Mouse (Mus musculus) adrenal gland, adult 18-20 months (tissue): ENCODE measurements around the gene Igf1r. TPM values are rescaled to one million over a fixed set of nuclear protein-coding genes. Genes with fewer than 3 reads are reported as not detected.

Source experiments
- DNase-seq, 2 experiments: peaks; one replicate each; pipeline ENCODE4 v3.0.0; 2021 to 2022; ENCODE audit warnings: low spot score in 2 of 2
- total RNA-seq, 2 experiments: library from RNA; stranded (reverse); gene quantifications; 1 replicate in 1 of 2; 2 replicates in 1 of 2; pipeline ENCODE4 v1.2.3; 2021

Gene Igf1r
- total RNA-seq, 2 experiments from 2014 or later = 56.6 to 128 TPM

DNA sequence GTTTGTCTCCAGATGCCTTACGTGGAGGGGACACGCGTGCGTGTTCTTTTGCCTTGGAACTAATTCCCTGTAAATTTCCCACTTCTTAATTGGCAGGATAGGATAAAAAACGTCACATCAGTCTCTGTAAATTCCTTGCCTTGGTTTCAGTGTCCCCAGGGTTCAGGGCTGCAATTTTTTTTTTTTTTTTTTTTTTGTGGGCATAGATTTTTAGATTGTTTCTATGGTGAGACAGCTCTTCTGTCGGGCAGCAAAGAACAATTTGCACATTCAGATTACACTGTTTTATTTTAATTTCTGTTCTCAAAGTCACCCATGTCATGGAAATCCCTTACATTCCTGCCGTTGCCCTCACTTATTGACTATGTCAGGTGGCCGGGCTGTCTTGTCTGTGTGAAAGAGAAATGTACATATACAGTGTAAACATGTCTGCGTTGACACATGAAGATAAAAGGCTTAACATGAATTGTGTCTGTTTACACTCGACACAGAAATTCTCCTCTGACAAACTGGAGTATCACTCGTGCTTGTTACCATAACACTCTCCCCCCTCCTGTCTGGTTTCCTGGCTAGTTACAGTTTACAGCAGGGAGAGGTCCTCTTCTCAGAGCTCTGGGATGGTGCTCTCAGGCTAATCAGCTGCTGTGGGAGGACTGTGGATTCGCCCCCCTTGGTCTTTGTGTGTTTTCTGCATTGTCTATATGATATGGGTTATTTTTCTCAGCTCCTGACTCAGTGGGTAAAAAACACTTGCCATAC, 43.8 kb downstream of the Igf1r start:
- DNase-seq = no peak

DNA sequence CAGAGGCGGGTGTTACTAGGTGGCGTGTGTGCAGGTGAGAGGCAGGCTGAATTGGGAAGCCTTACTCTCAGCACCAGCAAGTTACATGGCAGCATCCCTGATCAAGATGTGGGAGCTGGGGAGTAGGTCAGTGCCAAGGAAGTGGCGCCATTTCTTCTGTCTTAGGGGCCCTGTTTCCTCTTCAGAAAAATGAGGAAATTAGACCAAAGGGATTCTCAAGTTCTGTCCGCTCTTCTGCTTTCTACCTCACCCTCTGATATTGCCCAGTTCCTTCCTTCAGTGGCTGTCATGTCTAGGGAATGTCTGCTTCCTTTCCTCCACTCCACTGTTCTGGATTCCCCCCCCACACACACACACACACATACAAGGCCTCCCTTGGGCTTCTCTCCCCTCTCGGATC, 48.6 kb downstream of the Igf1r start:
- DNase-seq = no peak

DNA sequence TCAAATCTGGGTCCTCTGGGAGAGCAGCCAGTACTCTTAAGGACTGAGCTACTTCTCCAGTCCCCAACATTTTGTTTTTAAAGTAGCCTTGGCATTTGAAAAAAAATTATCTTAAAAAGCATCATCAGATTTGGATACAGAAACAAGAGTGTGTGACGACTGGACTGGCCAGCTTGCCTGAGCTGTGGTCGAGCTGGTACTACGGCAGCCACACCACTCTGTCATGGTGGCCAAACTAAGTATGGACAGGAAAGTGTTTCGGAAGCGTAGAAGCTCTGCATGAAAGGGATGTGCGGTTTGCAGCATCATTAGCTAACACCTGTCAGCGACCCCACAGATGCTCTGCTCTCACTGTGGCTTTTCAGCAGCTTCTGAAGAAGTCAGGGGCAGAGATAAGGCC, 53.4 kb downstream of the Igf1r start:
- DNase-seq = no peak

DNA sequence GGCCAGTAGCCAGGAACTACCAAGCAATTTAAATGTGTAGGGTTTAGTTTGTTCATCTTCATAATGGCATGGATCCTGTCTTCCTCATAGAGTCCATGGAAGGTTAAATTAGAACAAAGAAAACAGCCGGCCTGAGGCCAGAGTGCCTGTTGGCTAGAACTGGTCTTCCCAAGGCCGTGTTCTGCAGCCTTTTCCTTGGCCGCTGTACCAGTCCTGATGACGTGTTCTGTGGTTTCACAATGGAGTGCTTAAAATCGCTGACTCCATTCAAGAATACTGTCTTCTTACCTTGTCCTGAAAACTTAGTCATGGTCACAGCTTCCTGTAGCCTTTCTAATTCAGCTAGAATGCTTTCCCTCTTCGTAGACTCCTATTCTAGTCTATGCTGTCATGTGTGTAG, 53.9 kb downstream of the Igf1r start:
- DNase-seq = peak in 1 of 2 experiments; percentile 62

DNA sequence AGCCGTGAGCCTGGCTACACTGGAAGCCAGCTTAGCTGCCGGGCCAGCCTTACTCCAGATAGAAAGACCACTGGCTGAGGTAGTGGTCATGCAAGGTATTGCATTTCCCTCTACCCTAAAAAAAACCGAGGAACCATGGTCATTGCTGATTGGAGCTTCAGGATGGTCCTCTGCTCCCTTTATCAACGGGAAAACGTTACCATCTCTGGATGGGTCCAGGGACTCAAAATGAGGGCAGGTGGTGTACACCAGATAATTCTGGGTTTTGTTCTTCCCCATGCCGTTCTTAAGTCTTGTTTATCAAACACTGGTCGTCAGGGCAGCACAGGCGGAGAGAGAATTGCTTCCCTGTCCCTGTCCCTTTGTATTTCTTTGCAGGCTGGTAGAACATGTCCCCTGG, 57.0 kb downstream of the Igf1r start:
- DNase-seq = no peak

DNA sequence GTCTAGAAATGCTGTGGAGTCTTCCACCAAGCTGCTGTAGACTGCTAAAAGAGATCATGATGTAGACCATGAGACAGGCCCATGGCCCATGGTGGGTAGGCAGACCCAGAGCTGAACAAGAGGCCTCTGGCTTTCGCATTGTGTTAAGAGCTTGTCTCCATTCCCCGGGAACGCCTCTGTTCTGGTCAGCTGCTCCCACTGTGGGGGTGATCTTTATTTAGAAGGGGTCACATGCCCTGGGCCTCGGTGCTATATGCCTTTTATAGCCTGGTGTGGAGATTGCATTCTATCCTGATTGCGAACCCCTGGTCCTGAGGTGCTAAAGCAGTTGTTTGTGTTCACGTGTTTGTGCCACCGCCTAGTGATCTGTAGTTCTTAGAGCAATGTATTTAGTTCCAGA, 57.5 kb downstream of the Igf1r start:
- no peak for DNase-seq

DNA sequence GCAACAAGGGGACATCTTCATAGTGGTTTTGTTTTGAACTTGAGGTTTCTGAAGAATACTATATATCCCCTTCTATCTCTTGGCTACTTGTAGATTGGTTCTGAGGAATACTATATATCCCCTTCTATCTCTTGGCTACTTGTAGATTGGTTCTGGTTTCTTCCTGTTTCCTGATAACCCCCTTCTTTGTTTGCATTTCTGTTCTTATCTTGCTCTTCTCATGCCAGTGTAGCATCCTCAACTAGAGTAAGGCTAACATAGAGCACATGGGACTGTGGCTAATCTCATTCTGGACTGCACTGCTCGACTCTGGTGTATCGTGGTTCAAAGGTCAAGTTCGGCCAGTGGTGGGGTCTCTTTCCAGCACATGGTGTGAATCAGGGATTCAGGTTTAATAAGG, 58.2 kb downstream of the Igf1r start:
- no peak for DNase-seq

DNA sequence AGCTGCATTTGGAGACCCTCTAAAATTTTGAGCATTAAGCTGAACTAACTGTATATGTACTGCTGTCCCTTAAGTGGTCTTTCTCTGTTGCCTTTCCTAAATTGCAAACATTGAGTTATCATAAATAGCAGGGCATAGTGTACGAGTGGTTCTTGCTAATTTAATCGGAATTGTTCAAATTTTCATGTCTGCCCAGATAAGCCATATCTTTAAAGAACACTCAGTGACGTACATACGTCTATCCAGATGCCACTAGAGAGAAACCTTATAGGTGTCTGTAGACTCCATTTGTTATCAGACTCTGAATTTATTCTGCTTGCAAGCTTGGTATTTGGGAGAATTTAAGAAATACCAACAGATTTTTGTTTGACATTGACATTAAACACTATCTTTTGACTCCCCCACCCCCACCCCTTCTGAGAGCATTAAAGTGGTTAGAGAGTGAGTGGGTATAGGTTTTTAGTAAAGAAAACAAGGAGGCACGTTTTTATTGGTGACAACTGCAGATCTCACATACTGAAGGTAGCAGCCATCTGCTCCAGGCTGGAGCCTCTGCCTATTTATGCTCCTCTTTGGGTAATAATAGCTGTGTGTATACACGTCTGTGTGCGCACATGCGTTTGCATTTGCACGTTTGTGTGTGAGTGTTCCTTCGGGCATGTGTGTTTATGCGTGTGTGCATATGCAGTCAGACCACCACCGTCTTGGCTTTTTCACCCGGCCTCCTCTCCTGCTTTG, 58.9 kb downstream of the Igf1r start:
- no peak for DNase-seq

DNA sequence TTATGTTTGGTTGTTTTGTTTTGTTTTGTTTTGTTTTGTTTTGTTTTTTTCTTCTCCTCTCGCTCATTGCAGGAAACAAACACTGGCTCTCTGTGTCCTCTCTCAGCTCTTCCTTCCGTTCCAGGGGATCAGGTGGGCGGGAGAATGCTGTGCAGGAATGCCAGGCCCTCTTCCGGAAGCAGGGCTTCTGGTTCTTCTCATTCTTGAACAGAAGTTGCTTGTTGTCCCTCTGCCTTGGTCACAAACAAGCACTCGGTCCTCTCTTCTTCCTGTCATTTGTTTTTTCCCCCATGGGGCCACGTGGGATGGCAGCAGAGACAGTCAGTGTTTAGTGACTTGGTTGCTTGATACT, 59.5 kb downstream of the Igf1r start:
- no peak for DNase-seq

DNA sequence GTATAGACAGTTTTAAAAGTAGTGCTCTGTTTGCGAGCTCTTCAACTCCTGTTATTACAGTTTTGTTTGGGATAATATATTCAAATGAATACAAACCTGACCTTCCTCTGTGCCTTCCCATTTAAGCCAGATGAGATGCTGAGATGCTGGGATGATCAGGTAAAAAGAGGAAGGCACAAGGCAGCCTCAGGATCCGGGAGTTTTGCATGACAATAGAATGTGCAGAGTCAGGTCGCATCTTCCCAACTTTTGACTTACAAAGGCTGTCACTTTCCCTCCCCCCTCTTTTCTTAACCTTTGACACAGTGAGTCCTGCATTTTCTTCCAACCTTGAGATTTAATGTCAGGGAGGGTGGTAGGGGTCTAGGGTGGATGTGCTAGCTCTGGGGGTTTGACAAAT, 61.9 kb downstream of the Igf1r start:
- no peak for DNase-seq

DNA sequence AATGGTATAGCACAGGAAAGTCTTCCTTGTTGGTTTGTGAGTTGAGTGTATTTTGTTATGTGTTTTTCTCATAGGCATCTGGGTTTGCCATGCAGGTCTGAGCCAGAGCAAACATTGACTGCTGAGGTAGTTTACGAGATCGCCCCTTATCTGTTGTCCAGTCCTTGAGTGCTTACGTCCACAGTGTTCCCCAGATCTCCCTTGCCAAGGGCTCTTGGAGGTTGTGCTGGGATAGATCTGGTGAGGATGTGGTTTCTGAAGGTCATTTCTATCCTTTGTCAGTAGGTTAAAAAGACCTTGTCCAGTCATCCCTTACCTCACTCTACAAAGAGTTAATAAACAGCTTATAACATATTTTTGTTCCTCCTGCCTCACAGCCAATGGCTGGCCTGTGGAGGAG, 62.8 kb downstream of the Igf1r start:
- no peak for DNase-seq

DNA sequence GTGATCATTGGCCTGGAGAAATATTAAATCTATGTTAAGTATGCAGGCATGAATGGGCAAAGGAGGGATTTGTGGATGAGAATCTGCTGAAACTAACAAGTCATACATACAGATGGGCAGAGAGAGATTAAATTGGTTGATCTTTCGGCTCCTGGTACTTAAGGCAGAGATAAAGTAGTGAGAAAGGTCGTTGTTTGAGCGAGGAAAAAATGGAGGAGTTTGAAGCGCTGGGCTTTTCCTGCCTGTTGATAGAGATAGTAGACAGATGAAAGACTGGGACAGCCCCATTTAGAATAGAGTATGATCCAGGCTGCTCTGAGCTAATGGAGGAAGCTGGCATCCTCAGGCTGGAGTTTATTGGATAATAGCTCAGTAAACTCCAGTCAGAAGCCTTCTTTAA, 65.4 kb downstream of the Igf1r start:
- no peak for DNase-seq

DNA sequence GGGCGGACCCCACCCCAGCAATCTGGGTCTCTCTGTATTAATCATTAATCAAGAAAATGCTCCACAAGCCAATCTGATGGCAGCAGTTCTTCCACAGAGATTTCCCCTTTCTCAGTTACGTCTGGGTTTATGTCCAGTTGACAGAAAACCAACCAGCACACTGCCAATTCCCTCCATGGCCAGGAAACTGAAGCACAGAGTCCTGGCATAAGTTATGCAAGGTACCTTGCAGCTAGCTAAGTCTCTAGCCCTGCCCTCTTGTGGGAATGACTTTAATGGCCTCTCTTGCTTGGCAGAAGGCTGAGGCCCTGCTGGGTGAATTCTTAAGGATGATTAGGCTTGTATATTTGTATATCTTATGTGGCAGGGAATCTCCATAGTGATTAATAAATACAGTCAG, 67.9 kb downstream of the Igf1r start:
- no peak for DNase-seq

DNA sequence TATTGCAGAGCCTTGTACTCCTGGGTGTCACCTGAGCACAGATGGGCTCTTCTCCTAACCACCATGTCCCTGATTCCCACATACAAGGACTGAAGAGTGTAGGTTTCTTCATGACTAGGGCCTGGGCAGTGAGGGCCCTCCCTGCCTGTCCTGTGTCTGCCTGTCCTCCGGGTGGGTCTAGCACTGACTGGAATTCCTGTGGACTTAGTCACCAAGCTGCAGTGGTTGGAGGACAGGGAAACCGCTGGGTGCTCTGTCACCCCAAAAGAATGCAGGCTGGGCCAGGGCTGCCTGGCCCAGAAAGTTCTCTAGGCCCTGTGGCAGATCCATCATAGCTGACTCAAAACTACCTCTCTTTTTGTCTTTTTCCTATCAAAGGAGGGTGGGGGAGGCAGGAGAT, 69.1 kb downstream of the Igf1r start:
- DNase-seq = peak in 1 of 2 experiments; percentile 43

DNA sequence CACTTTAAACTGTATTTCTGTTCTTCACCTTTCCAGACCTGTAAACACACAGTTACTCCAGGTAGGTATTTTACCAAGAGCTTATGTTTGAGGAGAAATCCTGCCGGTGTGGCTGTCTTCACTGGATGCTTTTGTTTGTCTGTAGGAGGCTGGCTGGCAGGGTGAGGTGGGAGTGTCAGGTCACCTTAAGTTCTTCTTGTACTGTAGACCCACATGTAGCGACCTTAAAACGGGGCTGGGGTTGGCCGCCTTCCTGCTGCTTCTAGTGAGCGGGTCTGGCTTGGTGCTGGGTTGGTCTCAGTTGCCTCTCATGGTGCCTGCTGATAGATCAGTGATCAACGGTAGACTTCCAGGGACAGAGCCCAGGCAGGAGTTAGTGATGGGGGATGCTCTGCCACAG, 69.6 kb downstream of the Igf1r start:
- no peak for DNase-seq

DNA sequence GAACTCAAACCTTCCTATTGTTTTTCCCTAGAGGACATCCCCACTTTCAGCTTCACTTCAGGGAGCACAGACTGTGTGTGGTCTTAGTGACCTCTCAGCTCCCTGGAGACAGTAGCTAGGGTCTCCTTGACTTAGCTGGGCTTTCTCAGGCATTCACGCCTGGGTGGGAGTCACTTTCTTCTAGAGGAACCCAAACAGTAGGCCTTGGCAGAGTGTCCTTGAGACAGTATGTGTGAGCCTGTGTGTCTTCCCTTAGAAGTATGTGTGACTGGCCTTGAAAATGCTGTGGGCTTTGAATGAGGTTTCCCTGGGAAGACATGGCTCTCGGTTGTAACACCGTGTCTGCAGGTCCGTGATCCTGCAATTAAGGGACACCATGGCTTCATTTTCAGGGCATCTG, 71.3 kb downstream of the Igf1r start:
- no peak for DNase-seq

DNA sequence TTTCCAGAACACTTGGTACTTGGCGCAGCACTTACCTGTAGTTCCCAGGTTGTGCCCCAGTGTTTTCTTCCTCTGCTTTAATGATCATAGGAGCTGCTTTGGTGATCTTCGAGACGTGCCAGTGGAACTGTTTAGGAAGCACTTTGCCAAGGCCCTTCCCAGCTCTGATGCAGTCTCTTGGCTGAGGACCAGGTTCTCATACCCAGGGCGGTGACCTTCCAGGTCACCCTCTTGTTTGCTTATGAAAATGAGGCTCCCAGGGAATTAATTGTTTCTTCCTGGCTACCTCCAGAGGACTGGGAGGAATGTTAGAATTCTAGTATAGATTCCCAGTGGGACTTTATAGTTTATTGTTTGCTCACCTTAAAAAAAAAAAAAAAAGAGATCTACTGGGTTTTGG, 72.0 kb downstream of the Igf1r start:
- DNase-seq = no peak

DNA sequence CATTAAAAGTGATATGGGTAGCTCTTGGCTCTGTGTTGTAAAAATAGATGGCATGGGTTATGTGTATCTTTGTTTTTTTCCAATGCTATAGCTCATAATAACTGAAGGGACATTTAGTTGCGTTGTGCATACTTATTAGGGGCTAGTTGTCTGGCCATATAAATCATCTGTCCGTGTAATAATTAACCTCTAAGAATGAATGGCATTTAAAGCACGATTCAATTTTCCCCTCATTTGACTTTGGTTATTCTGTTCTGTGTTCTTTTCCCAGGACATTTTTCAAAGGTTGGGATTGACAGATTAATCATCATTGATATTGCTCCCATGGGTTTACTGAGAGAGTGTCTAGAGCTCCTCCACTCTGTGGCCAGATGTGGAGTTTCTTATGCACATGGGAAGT, 72.8 kb downstream of the Igf1r start:
- no peak for DNase-seq

DNA sequence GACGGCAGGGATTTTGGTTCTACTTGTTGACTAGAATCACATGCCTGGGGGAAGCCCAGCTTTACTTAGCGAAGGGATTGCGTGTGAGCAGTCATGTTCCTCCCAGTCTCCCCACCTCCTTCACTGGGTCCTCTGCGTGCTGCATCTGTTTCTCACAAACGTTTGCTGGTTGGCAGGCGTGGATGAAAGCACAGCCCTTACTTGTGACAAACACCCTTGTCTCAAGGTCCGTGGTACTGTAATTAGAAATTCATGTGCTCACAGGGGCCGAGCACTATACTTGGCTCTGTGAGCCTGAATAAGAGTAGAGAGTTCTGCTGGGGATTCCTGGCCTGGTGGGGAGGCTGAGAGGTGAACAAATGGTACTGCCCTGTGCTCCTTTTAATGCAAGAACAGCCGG, 73.4 kb downstream of the Igf1r start:
- no peak for DNase-seq

DNA sequence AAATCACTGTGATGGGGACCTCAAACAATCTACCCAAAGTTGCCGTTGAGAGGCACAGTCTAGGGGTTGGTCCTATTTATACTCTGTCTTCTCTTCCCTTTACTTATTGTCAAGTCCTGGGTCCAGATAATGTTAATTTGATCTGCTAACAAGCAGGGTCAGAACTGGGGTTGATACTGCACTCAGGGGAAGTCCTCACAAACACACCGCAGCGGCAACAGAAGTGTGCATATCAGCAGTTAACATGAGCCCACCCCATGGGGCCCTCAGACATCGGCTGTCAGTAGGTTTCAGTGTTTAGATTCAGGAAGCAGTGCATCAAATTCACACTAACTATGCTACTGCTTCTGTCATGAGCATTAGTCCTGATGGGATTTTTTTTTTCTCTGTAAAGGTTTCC, 75.5 kb downstream of the Igf1r start:
- DNase-seq = no peak

DNA sequence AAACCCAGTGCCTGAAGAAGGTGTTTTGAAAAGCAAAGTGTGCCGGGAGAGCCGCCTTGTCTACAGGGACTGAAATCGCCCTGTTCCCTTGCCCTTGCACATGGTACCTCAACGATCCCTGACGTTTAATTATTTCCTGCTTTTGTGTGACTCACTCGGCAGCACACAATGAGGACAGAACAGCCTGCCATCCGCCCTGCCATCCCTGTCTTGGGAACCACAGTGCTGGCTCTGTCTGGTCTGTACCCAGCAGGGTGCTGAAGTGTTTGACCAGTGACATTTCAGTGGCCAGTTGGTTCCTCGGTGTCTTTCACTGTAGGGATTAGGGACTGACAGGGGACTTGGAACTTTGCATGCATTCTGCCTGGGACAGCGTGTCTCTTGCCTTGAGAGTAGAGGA, 78.2 kb downstream of the Igf1r start:
- no peak for DNase-seq

DNA sequence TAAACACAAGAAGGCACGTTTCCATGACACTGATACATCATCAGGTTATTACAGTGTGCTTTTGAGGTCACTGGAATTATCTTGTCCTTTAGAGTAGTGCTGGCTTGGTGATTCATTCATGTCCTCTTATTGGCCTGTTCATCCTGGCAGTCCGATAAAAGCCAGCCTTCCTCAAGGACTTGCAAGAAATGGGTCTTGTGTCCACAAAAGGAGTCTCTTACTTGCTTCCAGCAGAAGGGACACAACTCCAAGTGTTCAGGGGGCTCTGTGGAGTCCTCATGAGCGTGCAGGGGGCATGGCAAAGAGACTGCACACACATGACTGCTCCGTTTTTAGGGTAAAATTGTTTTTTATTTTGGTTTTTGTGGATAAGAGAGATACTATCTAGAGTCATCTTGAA, 83.9 kb downstream of the Igf1r start:
- DNase-seq = no peak

DNA sequence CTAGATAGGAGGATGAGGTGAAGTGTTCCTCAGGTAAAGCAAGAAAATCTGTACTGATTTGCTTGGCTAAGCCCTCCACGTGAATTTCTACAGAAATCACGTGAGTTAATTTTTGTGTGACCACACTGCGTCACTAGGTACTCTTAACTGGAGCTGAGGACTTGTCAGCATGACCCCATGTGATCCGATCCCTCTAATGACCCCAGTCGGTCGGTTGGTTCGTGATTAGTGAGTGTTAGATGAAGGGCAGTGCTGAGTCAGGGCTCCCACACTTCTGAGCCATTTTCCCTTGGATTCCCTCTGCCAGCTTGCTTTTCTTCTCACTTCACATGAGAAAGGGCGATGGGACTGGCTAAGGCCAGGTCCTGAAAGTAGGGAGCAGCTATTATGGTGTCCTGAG, 86.2 kb downstream of the Igf1r start:
- DNase-seq = no peak
